Mouse (Mus musculus) embryo, embryonic 10 days (tissue): Measurements from ENCODE around the gene Atg5.
A peak's percentile ranks its signal among the peaks of the same experiment; 100 is the strongest.
"Not testable (repeated sequence)": the region's sequence is repeated elsewhere in the genome, so short reads cannot be mapped to it uniquely, and the experiment has no call there.

ENCODE experiments used
- DNase-seq: peaks from one replicate; pipeline ENCODE4 v3.0.0-alpha.2; 2015; ENCODE audit warnings: low spot score

Atg5 gene

GRCm38 (mm10) chr10:44315276-44315675 lies 47.1 kb downstream of the Atg5 start:
- DNase-seq, result no peak

GRCm38 (mm10) chr10:44316280-44317270 lies 48.4 kb downstream of the Atg5 start:
- DNase-seq, result no peak

- no peak for DNase-seq
Observed at GRCm38 (mm10) chr10:44322166-44322565, 54.0 kb downstream of the Atg5 start.

GRCm38 (mm10) chr10:44323070-44323775 lies 55.1 kb downstream of the Atg5 start:
- DNase-seq, result no peak

GRCm38 (mm10) chr10:44323836-44324235 lies 55.7 kb downstream of the Atg5 start:
- DNase-seq, result no peak

GRCm38 (mm10) chr10:44325551-44326500 lies 57.7 kb downstream of the Atg5 start:
- DNase-seq, result peak; percentile 15

- no peak for DNase-seq
Observed at GRCm38 (mm10) chr10:44327057-44327456, 58.9 kb downstream of the Atg5 start.

GRCm38 (mm10) chr10:44328347-44328746 lies 60.2 kb downstream of the Atg5 start:
- DNase-seq, result no peak

- no peak for DNase-seq
Observed at GRCm38 (mm10) chr10:44330717-44331116, 62.6 kb downstream of the Atg5 start.

GRCm38 (mm10) chr10:44331469-44331868 lies 63.3 kb downstream of the Atg5 start:
- no peak for DNase-seq

- not testable (repeated sequence) for DNase-seq
Observed at GRCm38 (mm10) chr10:44332656-44333055, 64.5 kb downstream of the Atg5 start.

GRCm38 (mm10) chr10:44336641-44337382 lies 68.7 kb downstream of the Atg5 start:
- DNase-seq, result not testable (repeated sequence)

- DNase-seq, result no peak
Observed at GRCm38 (mm10) chr10:44338571-44338970, 70.4 kb downstream of the Atg5 start.

- DNase-seq, result no peak
Observed at GRCm38 (mm10) chr10:44339326-44339725, 71.2 kb downstream of the Atg5 start.

GRCm38 (mm10) chr10:44340928-44341327 lies 72.8 kb downstream of the Atg5 start:
- DNase-seq, result no peak

- no peak for DNase-seq
Observed at GRCm38 (mm10) chr10:44341826-44342521, 73.8 kb downstream of the Atg5 start.

- DNase-seq, result no peak
Observed at GRCm38 (mm10) chr10:44343351-44343750, 75.2 kb downstream of the Atg5 start.

- no peak for DNase-seq
Observed at GRCm38 (mm10) chr10:44347549-44348172, 79.5 kb downstream of the Atg5 start.

- DNase-seq, result no peak
Observed at GRCm38 (mm10) chr10:44348474-44349415, 80.6 kb downstream of the Atg5 start.
